Mouse (Mus musculus) erythroblast, embryonic 14.5 days (primary cell): Measurements from ENCODE around the gene Fam57a.

Source experiments
- GATA1 ChIP-seq: IDR thresholded peaks from 2 replicates; pipeline ENCODE4 v1.6.1; 2012; ENCODE audit warnings: low read length, inconsistent platforms, mixed read lengths
- TAL1 ChIP-seq: IDR thresholded peaks from 3 replicates; pipeline ENCODE4 v1.6.1; 2012; ENCODE audit warnings: low read length, inconsistent platforms, mixed read lengths

- TF ChIP-seq GATA1 (no peak), TAL1 (no peak)
Measured at GRCm38 (mm10) chr11:76217390-76217800, 37.9 kb downstream of the Fam57a start, which contains the start of the genes Dbil5 and Gemin4.
